Mouse (Mus musculus): Measurements from ENCODE around the gene D630039A03Rik. TPM values are rescaled to one million over a fixed set of nuclear protein-coding genes. Genes with fewer than 3 reads are reported as not detected.

The D630039A03Rik gene
- polyA plus RNA-seq, 1 experiment = 0.01 TPM

DNA sequence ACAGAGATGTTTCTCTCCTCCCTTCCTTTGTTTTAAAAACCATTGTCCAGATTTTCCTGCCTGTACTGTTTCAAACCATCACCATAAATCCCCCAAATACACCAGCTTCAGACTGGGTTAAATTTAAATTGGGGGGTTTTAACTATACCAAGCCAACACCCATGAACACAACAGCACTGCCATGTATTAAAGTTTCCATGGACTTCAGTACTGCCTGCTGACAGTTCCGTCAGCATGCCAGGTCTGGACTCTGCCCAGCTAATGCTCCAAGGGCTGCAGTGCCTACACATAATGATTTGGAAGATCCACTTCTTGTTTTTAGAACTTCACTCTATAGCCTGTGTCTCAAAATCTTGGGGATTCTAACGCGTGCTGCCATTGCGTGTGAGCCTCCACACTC lies 31.4 kb upstream of the D630039A03Rik start:
- TF ChIP-seq POLR2A (IDR thresholded peaks at IDR 0.05; ENCODE audit: insufficient read length, low read depth) (no peak), E2F4 (IDR thresholded peaks at IDR 0.05; ENCODE audit: insufficient read depth) (no peak), POLR2AphosphoS2 (IDR thresholded peaks at IDR 0.05; ENCODE audit: insufficient read length, low read depth) (no peak), MYOD1 (IDR thresholded peaks at IDR 0.05; ENCODE audit: control insufficient read depth in 1 of 3, insufficient read length in 2 of 3, low read depth in 2 of 3) (no peak), TCF3 (IDR thresholded peaks at IDR 0.05; ENCODE audit: insufficient read length, low read depth) (no peak), SRF (IDR thresholded peaks at IDR 0.05; ENCODE audit: control insufficient read depth, insufficient read length, low read depth) (no peak), MAX (IDR thresholded peaks at IDR 0.05; ENCODE audit: low read depth) (no peak)
- Histone ChIP-seq H3K4me2 (ENCODE audit: low read depth) (no peak overlapping the region), H3K27me3 (ENCODE audit: control insufficient read depth, insufficient read depth, insufficient read length) (no peaks in the 10 kb centered on the region), H3K4me3 (no peak overlapping the region), H3ac (ENCODE audit: control insufficient read depth, insufficient read length) (no peak overlapping the region), H3K79me2 (ENCODE audit: control insufficient read depth, insufficient read depth) (peaks cover 33% of the 10 kb centered on the region), H3K36me3 (ENCODE audit: control insufficient read depth, insufficient read depth) (peaks cover 86% of the 10 kb centered on the region)

DNA sequence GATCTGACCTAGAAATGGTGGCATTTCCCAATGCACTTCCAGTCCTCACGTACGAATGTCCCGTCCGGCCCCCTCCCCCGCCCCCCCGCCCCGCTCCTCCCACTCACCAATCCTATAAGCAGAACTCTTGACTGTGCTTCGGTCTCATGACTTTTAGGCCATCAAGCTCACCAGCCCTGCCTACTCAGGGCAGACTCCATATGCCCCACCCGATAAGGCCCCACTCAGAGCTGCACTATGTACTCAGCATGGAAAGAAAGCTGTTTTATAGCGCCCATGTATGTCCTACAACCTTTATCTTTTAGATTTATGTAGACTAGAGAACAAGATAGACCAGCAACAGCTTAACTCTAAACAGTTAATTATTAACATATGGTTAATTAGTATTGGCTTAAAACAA lies 30.9 kb upstream of the D630039A03Rik start:
- TF ChIP-seq SRF (IDR thresholded peaks at IDR 0.05; ENCODE audit: control insufficient read depth, insufficient read length, low read depth) = no peak
- no peak overlapping the region for H3K4me3 ChIP-seq
- H3ac ChIP-seq (ENCODE audit: control insufficient read depth, insufficient read length) = no peak overlapping the region
- no peak overlapping the region for H3K4me2 ChIP-seq (ENCODE audit: low read depth)
- peaks cover 89% of the 10 kb centered on the region for H3K36me3 ChIP-seq (ENCODE audit: control insufficient read depth, insufficient read depth)
- H3K27me3 ChIP-seq (ENCODE audit: control insufficient read depth, insufficient read depth, insufficient read length) = no peaks in the 10 kb centered on the region
- H3K79me2 ChIP-seq (ENCODE audit: control insufficient read depth, insufficient read depth) = peaks cover 29% of the 10 kb centered on the region

DNA sequence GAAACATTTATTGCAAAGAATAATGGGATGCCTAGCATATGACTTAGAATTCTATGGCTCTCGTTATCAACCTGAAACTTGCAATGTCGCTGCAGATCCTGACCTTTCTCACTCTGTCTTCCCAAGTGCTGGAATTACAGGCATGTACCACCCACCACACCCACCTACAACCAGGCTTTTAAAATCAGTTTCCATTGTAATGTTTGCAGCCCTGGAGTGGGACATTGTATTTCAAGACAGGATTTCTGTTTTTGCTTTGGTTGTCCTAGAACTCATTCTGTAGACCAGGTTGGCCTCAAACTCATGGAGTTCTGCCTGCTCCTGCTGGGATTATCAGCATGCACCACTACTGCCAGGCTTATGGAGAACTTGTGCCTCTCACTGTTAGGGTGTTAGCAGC lies 26.8 kb upstream of the D630039A03Rik start:
- H3K36me3 ChIP-seq (ENCODE audit: control insufficient read depth, insufficient read depth) = peaks cover 52% of the 10 kb centered on the region
- no peak for TF ChIP-seq TCF12 (IDR thresholded peaks at IDR 0.05; ENCODE audit: insufficient read depth, poor library complexity, severe bottlenecking)
- no peak for TF ChIP-seq TCF3 (IDR thresholded peaks at IDR 0.05; ENCODE audit: insufficient read length, low read depth)
- TF ChIP-seq E2F4 (IDR thresholded peaks at IDR 0.05; ENCODE audit: insufficient read depth) = no peak
- TF ChIP-seq USF1 (IDR thresholded peaks at IDR 0.05; ENCODE audit: low read depth) = no peak
- no peak for TF ChIP-seq POLR2A (IDR thresholded peaks at IDR 0.05; ENCODE audit: insufficient read length, low read depth)
- TF ChIP-seq MYOG (IDR thresholded peaks at IDR 0.05; ENCODE audit: control insufficient read depth in 1 of 3, insufficient read depth in 1 of 3, insufficient read length in 2 of 3, low read depth in 2 of 3) = no peak
- no peak for TF ChIP-seq CEBPB (IDR thresholded peaks at IDR 0.05; ENCODE audit: insufficient read depth, poor library complexity, severe bottlenecking)
- TF ChIP-seq SRF (IDR thresholded peaks at IDR 0.05; ENCODE audit: control insufficient read depth, insufficient read length, low read depth) = no peak
- TF ChIP-seq MAX (IDR thresholded peaks at IDR 0.05; ENCODE audit: low read depth) = no peak
- no peak for TF ChIP-seq MYOD1 (IDR thresholded peaks at IDR 0.05; ENCODE audit: control insufficient read depth in 1 of 3, insufficient read length in 2 of 3, low read depth in 2 of 3)
- no peak for TF ChIP-seq REST (IDR thresholded peaks at IDR 0.05; ENCODE audit: insufficient read depth, insufficient read length)
- TF ChIP-seq POLR2AphosphoS2 (IDR thresholded peaks at IDR 0.05; ENCODE audit: insufficient read length, low read depth) = no peak

DNA sequence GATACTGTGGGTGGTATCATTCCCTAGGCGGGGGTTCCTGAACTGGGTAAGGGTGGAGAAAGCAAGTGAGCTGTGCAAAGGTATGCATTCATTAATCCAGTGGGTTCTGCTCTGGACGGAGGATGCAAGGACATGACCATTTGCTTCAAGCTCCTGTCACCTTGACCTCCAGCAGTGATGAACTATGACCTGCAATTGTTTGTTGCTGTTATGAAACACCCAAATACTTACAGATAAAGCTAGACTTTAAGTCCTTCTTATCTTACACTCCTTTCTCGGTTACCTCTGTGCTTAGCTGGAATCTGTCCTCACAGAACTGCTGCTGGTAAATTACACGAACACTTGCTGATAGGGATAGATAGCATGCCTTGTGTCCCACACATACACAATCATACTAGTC lies 24.5 kb upstream of the D630039A03Rik start:
- TF ChIP-seq MYOG (IDR thresholded peaks at IDR 0.05; ENCODE audit: control insufficient read depth in 1 of 3, insufficient read depth in 1 of 3, insufficient read length in 2 of 3, low read depth in 2 of 3) (no peak), E2F4 (IDR thresholded peaks at IDR 0.05; ENCODE audit: insufficient read depth) (no peak), CEBPB (IDR thresholded peaks at IDR 0.05; ENCODE audit: insufficient read depth, poor library complexity, severe bottlenecking) (no peak), MAX (IDR thresholded peaks at IDR 0.05; ENCODE audit: low read depth) (no peak), POLR2AphosphoS2 (IDR thresholded peaks at IDR 0.05; ENCODE audit: insufficient read length, low read depth) (no peak), POLR2A (IDR thresholded peaks at IDR 0.05; ENCODE audit: insufficient read length, low read depth) (no peak), REST (IDR thresholded peaks at IDR 0.05; ENCODE audit: insufficient read depth, insufficient read length) (no peak), USF1 (IDR thresholded peaks at IDR 0.05; ENCODE audit: low read depth) (no peak), SRF (IDR thresholded peaks at IDR 0.05; ENCODE audit: control insufficient read depth, insufficient read length, low read depth) (no peak), MYOD1 (IDR thresholded peaks at IDR 0.05; ENCODE audit: control insufficient read depth in 1 of 3, insufficient read length in 2 of 3, low read depth in 2 of 3) (no peak), TCF3 (IDR thresholded peaks at IDR 0.05; ENCODE audit: insufficient read length, low read depth) (no peak), TCF12 (IDR thresholded peaks at IDR 0.05; ENCODE audit: insufficient read depth, poor library complexity, severe bottlenecking) (no peak)
- H3K4me2 ChIP-seq (ENCODE audit: low read depth) = no peak overlapping the region
- no peak overlapping the region for H3ac ChIP-seq (ENCODE audit: control insufficient read depth, insufficient read length)
- peaks cover 34% of the 10 kb centered on the region for H3K36me3 ChIP-seq (ENCODE audit: control insufficient read depth, insufficient read depth)
- H3K79me2 ChIP-seq (ENCODE audit: control insufficient read depth, insufficient read depth) = no peaks in the 10 kb centered on the region
- no peak overlapping the region for H3K4me3 ChIP-seq
- H3K27me3 ChIP-seq (ENCODE audit: control insufficient read depth, insufficient read depth, insufficient read length) = no peaks in the 10 kb centered on the region

More for the DNA sequence above, 26.8 kb upstream of the D630039A03Rik start:
- Histone ChIP-seq H3K4me3 (no peak overlapping the region), H3K27me3 (ENCODE audit: control insufficient read depth, insufficient read depth, insufficient read length) (no peaks in the 10 kb centered on the region), H3K79me2 (ENCODE audit: control insufficient read depth, insufficient read depth) (no peaks in the 10 kb centered on the region), H3ac (ENCODE audit: control insufficient read depth, insufficient read length) (no peak overlapping the region), H3K4me2 (ENCODE audit: low read depth) (no peak overlapping the region)

DNA sequence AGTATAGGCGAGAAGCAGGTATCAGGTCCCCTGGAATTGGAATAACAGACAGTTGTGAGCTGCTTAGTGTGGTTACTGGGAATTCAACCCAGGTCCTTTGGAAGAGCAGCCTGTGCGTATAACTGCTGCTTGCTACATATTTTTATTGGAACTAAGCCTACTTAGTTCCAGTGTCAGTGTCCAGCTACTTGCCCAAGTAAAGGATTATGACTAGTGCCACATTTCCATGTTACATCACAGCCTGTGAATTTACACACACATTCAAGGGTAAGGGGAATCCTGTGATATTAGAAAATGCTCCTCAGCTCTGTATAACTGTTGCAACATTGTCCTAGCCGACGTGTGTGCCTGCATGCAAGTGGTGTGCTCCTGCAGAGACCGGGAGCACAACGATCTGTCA lies 21.2 kb upstream of the D630039A03Rik start:
- Histone ChIP-seq H3K4me3 (no peak overlapping the region), H3ac (ENCODE audit: control insufficient read depth, insufficient read length) (no peak overlapping the region), H3K79me2 (ENCODE audit: control insufficient read depth, insufficient read depth) (no peaks in the 10 kb centered on the region), H3K36me3 (ENCODE audit: control insufficient read depth, insufficient read depth) (peaks cover 4% of the 10 kb centered on the region), H3K4me2 (ENCODE audit: low read depth) (no peak overlapping the region), H3K27me3 (ENCODE audit: control insufficient read depth, insufficient read depth, insufficient read length) (no peaks in the 10 kb centered on the region)
- no peak for TF ChIP-seq TCF3 (IDR thresholded peaks at IDR 0.05; ENCODE audit: insufficient read length, low read depth)
- TF ChIP-seq E2F4 (IDR thresholded peaks at IDR 0.05; ENCODE audit: insufficient read depth) = no peak
- TF ChIP-seq TCF12 (IDR thresholded peaks at IDR 0.05; ENCODE audit: insufficient read depth, poor library complexity, severe bottlenecking) = no peak
- no peak for TF ChIP-seq MYOG (IDR thresholded peaks at IDR 0.05; ENCODE audit: control insufficient read depth in 1 of 3, insufficient read depth in 1 of 3, insufficient read length in 2 of 3, low read depth in 2 of 3)

Data from myocyte (in vitro differentiated cells).